Mouse (Mus musculus) limb, embryonic 14.5 days (tissue): ENCODE data around the gene Nkain2. TPM values are rescaled to one million over a fixed set of nuclear protein-coding genes. Genes with fewer than 3 reads are reported as not detected.

Source experiments
- ATAC-seq: fragments of 200-750 bp; cut with Nextera tagmentation; 2 replicates; pipeline ENCODE4 v1.8.0; 2017; ENCODE audit warnings: low read depth, moderate number of reproducible peaks, moderate TSS enrichment; ENCODE audit not compliant: low FRiP score
- DNase-seq: peaks from one replicate; pipeline ENCODE4 v3.0.0-alpha.2; 2015; ENCODE audit warnings: low spot score
- H3K27ac ChIP-seq: fragments of 300-500 bp; sonication (generic); replicated peaks from 2 replicates; pipeline ENCODE4 v1.5.1; 2014; ENCODE audit warnings: low read depth, mild to moderate bottlenecking, low read length, moderate library complexity, mixed read lengths
- H3K27me3 ChIP-seq: fragments of 300-500 bp; sonication (generic); 2 replicates; pipeline ENCODE4 v1.6.1; 2014; ENCODE audit warnings: low read length, mixed read lengths; ENCODE audit not compliant: control insufficient read depth, insufficient read depth
- H3K36me3 ChIP-seq: fragments of 300-500 bp; sonication (generic); 2 replicates; pipeline ENCODE4 v1.6.1; 2014; ENCODE audit warnings: mild to moderate bottlenecking, low read length, moderate library complexity, mixed read lengths; ENCODE audit not compliant: control insufficient read depth, insufficient read depth
- H3K4me1 ChIP-seq: fragments of 300-500 bp; sonication (generic); 2 replicates; pipeline ENCODE4 v1.6.1; 2014; ENCODE audit warnings: antibody characterized with exemption, low read length, mixed read lengths; ENCODE audit not compliant: control insufficient read depth, insufficient read depth
- H3K4me2 ChIP-seq: fragments of 300-500 bp; sonication (generic); replicated peaks from 2 replicates; pipeline ENCODE4 v1.6.1; 2014; ENCODE audit warnings: low read depth, mild to moderate bottlenecking, low read length, moderate library complexity; ENCODE audit not compliant: severe bottlenecking
- H3K4me3 ChIP-seq: fragments of 300-500 bp; sonication (generic); replicated peaks from 2 replicates; pipeline ENCODE4 v1.5.1; 2014; ENCODE audit warnings: low read length
- H3K9ac ChIP-seq: fragments of 300-500 bp; sonication (generic); 2 replicates; pipeline ENCODE4 v1.6.1; 2014; ENCODE audit warnings: mild to moderate bottlenecking, low read depth, low read length, moderate library complexity; ENCODE audit not compliant: severe bottlenecking
- H3K9me3 ChIP-seq: fragments of 300-500 bp; sonication (generic); 2 replicates; pipeline ENCODE4 v1.6.1; 2016; ENCODE audit warnings: low read length; ENCODE audit not compliant: control insufficient read depth
- POLR2A ChIP-seq: fragments of 200-500 bp; IDR thresholded peaks from 2 replicates; pipeline ENCODE4 v1.8.0; 2012; ENCODE audit warnings: inconsistent platforms, mild to moderate bottlenecking, moderate library complexity, borderline replicate concordance; ENCODE audit not compliant: insufficient read depth, insufficient read length; ENCODE audit errors: extremely low read depth
- WGBS: fragments of 180-500 bp; shearing (Covaris S2); extraction: QIAGEN DNeasy Blood & Tissue Kit; methylation state at CpG from one replicate; pipeline ENCODE4 v1.1.7; 2014; 5-methylcytosine and 5-hydroxymethylcytosine counted together
- polyA plus RNA-seq, 2 experiments: library from polyadenylated mRNA; depleted of rRNA in 1 of 2; stranded (reverse) in 1 of 2; unstranded in 1 of 2; fragments of >200 nt; fragmentation: Nextera tagmentation in 1 of 2; extraction: Ambion mirVana in 1 of 2; gene quantifications; 2 replicates each; pipeline versions ENCODE4 v1.2.1 to v1.2.3; 2012 to 2014

The Nkain2 gene
- polyA plus RNA-seq, 2 experiments, result 0.43 to 0.55 TPM

- no peak overlapping the region for H3K4me2 ChIP-seq
- H3K4me3 ChIP-seq, result no peak overlapping the region
- no peak for DNase-seq
- H3K27ac ChIP-seq, result no peak overlapping the region
- no peak overlapping the region for H3K9ac ChIP-seq
- ATAC-seq, result no peak
- TF ChIP-seq POLR2A, result no peak
- H3K9me3 ChIP-seq, result no peaks in the 10 kb centered on the region
- H3K27me3 ChIP-seq, result no peaks in the 10 kb centered on the region
- H3K4me1 ChIP-seq, result no peaks in the 10 kb centered on the region
- H3K36me3 ChIP-seq, result no peaks in the 10 kb centered on the region
Measured at GRCm38 (mm10) chr10:32639173-32639572, 251.1 kb downstream of the Nkain2 start.

- no peaks in the 10 kb centered on the region for H3K9me3 ChIP-seq
- no peak for TF ChIP-seq POLR2A
- DNase-seq (no peak), ATAC-seq (no peak)
- no peaks in the 10 kb centered on the region for H3K4me1 ChIP-seq
- H3K36me3 ChIP-seq, result no peaks in the 10 kb centered on the region
- WGBS, result 97% methylated on average over 2 of the region's 2 CpGs
- no peak overlapping the region for H3K27ac ChIP-seq
- no peak overlapping the region for H3K9ac ChIP-seq
- no peaks in the 10 kb centered on the region for H3K27me3 ChIP-seq
- no peak overlapping the region for H3K4me2 ChIP-seq
- H3K4me3 ChIP-seq, result no peak overlapping the region
Measured at GRCm38 (mm10) chr10:32631043-32631442, 259.2 kb downstream of the Nkain2 start.

- TF ChIP-seq POLR2A, result no peak
- Histone ChIP-seq H3K27me3 (no peaks in the 10 kb centered on the region), H3K9ac (no peak overlapping the region), H3K4me3 (no peak overlapping the region), H3K36me3 (no peaks in the 10 kb centered on the region), H3K27ac (no peak overlapping the region), H3K4me2 (no peak overlapping the region), H3K9me3 (no peaks in the 10 kb centered on the region), H3K4me1 (no peaks in the 10 kb centered on the region)
- no peak for DNase-seq
- ATAC-seq, result no peak
Measured at GRCm38 (mm10) chr10:32604448-32604847, 285.8 kb downstream of the Nkain2 start.

GRCm38 (mm10) chr10:32602798-32603197 lies 287.5 kb downstream of the Nkain2 start:
- no peak overlapping the region for H3K4me3 ChIP-seq
- H3K27me3 ChIP-seq, result no peaks in the 10 kb centered on the region
- no peak overlapping the region for H3K27ac ChIP-seq
- H3K4me1 ChIP-seq, result no peaks in the 10 kb centered on the region
- H3K4me2 ChIP-seq, result no peak overlapping the region
- no peak for TF ChIP-seq POLR2A
- H3K36me3 ChIP-seq, result no peaks in the 10 kb centered on the region
- no peak for DNase-seq
- ATAC-seq, result no peak
- WGBS, result 75% methylated on average over 4 of the region's 4 CpGs
- H3K9ac ChIP-seq, result no peak overlapping the region
- H3K9me3 ChIP-seq, result no peaks in the 10 kb centered on the region

- Histone ChIP-seq H3K9me3 (no peaks in the 10 kb centered on the region), H3K36me3 (no peaks in the 10 kb centered on the region), H3K27ac (no peak overlapping the region), H3K27me3 (no peaks in the 10 kb centered on the region), H3K4me3 (no peak overlapping the region), H3K4me1 (no peaks in the 10 kb centered on the region), H3K4me2 (no peak overlapping the region), H3K9ac (no peak overlapping the region)
- TF ChIP-seq POLR2A, result no peak
- ATAC-seq (no peak), DNase-seq (no peak)
- WGBS, result 73% methylated on average over 2 of the region's 2 CpGs
Measured at GRCm38 (mm10) chr10:32594998-32595397, 295.3 kb downstream of the Nkain2 start.

- Histone ChIP-seq H3K27ac (no peak overlapping the region), H3K4me2 (no peak overlapping the region), H3K9me3 (no peaks in the 10 kb centered on the region; the same call in 1 of the 2 replicates), H3K9ac (no peak overlapping the region), H3K4me1 (no peaks in the 10 kb centered on the region), H3K4me3 (no peak overlapping the region), H3K36me3 (no peaks in the 10 kb centered on the region), H3K27me3 (no peaks in the 10 kb centered on the region)
- TF ChIP-seq POLR2A, result no peak
- DNase-seq (no peak), ATAC-seq (no peak)
- WGBS, result 44% methylated on average over 3 of the region's 3 CpGs
Measured at GRCm38 (mm10) chr10:32577276-32577580, 313.0 kb downstream of the Nkain2 start.
